Mouse (Mus musculus) spleen, postnatal 10 days (tissue): ENCODE data around the gene Stat2.

ENCODE experiments used
- DNase-seq, 2 experiments: peaks; one replicate each; pipeline ENCODE4 v3.0.0; 2021 to 2022; ENCODE audit warnings: low spot score in 2 of 2

Stat2 gene

GRCm38 (mm10) chr10:128338948-128339347 is 68.6 kb downstream of the Stat2 start:
- no peak for DNase-seq

- no peak for DNase-seq
Measured at GRCm38 (mm10) chr10:128340257-128340656, 69.9 kb downstream of the Stat2 start.
